Mouse (Mus musculus) layer of hippocampus, adult 11-12 months (tissue): ENCODE data around the gene Gjb2.

Experiments used
- DNase-seq: peaks from one replicate; pipeline ENCODE4 v3.0.0; 2022; ENCODE audit warnings: low spot score

Gjb2 gene

GRCm38 (mm10) chr14:57066053-57066452 is 38.4 kb downstream of the Gjb2 start:
- no peak for DNase-seq

- DNase-seq, result peak; percentile 74
These were observed 44.5 kb downstream of the Gjb2 start for GRCm38 (mm10) chr14:57060052-57060451.

- DNase-seq, result no peak
These were observed 46.8 kb downstream of the Gjb2 start, which contains the start of gene Gja3 for GRCm38 (mm10) chr14:57057563-57058321. Gja3 (minus strand) TSS chr14:57058100.

- DNase-seq, result no peak
These were observed 47.3 kb downstream of the Gjb2 start for GRCm38 (mm10) chr14:57057204-57057562.

GRCm38 (mm10) chr14:57052713-57053112 is 51.8 kb downstream of the Gjb2 start:
- no peak for DNase-seq
